Mouse (Mus musculus): ENCODE measurements around the gene Susd2.

- TF ChIP-seq MAX (IDR thresholded peaks at IDR 0.05) = no peak
- TF ChIP-seq CTCF (IDR thresholded peaks at IDR 0.05; ENCODE audit: control insufficient read depth, insufficient read depth, insufficient read length) = no peak
- no peak for TF ChIP-seq MYOG (IDR thresholded peaks at IDR 0.05; ENCODE audit: control insufficient read depth, extremely low read depth, insufficient read length)
Observed at GRCm38 (mm10) chr10:75620818-75621217, 23.0 kb downstream of the Susd2 start.
